Mouse (Mus musculus) kidney, adult 2 months (tissue): ENCODE data around the gene Tyk2. TPM values are rescaled to one million over a fixed set of nuclear protein-coding genes. Genes with fewer than 3 reads are reported as not detected.

Experiments
- DNase-seq: peaks from one replicate; pipeline ENCODE4 v3.0.0; 2021
- H3K27ac ChIP-seq: fragments of 200-500 bp; 2 replicates; pipeline ENCODE4 v1.5.1; 2012; ENCODE audit warnings: low read depth, low read length, control low read depth, inconsistent platforms; ENCODE audit not compliant: insufficient read depth
- H3K27me3 ChIP-seq: fragments of 200-500 bp; replicated peaks from 2 replicates; pipeline ENCODE4 v1.6.1; 2012; ENCODE audit warnings: mild to moderate bottlenecking, moderate library complexity, low read length, inconsistent platforms; ENCODE audit not compliant: control insufficient read depth, insufficient read depth
- H3K36me3 ChIP-seq: fragments of 200-500 bp; 2 replicates; pipeline ENCODE4 v1.6.1; 2012; ENCODE audit warnings: mild to moderate bottlenecking, moderate library complexity, low read length, inconsistent platforms; ENCODE audit not compliant: control insufficient read depth, insufficient read depth
- H3K4me1 ChIP-seq: fragments of 200-500 bp; 2 replicates; pipeline ENCODE4 v1.6.1; 2011; ENCODE audit warnings: low read length; ENCODE audit not compliant: control insufficient read depth, insufficient read depth
- H3K4me3 ChIP-seq: fragments of 200-500 bp; 2 replicates; pipeline ENCODE4 v1.5.1; 2011; ENCODE audit warnings: mild to moderate bottlenecking, low read depth, low read length, control low read depth; ENCODE audit not compliant: insufficient read depth
- CTCF ChIP-seq: fragments of 200-500 bp; conservative IDR thresholded peaks from 2 replicates; pipeline ENCODE4 v1.5.1; 2011; ENCODE audit warnings: low read depth, mild to moderate bottlenecking, control low read depth, low read length, moderate library complexity, mixed read lengths; ENCODE audit not compliant: insufficient read depth, insufficient read length
- POLR2A ChIP-seq: fragments of 200-500 bp; IDR thresholded peaks from one replicate; pipeline ENCODE4 v1.6.1; 2011; ENCODE audit warnings: low read depth, low read length, control low read depth
- WGBS: fragments of 180-500 bp; shearing (Covaris S2); methylation state at CpG from one replicate; pipeline ENCODE4 v1.1.7; 2018; 5-methylcytosine and 5-hydroxymethylcytosine counted together
- polyA plus RNA-seq: library from polyadenylated mRNA; depleted of rRNA; stranded (reverse); fragments of >200 nt; gene quantifications from 2 replicates; pipeline ENCODE4 v1.2.3, GENCODE M21; 2012

Gene Tyk2
- polyA plus RNA-seq, 1 experiment: 17.0 TPM

GRCm38 (mm10) chr9:21107607-21108237, 23.3 kb downstream of the Tyk2 start:
- H3K4me1 ChIP-seq: no peaks in the 10 kb centered on the region
- TF ChIP-seq POLR2A (no peak), CTCF (no peak)
- DNase-seq: no peak
- WGBS: 69% methylated on average over 23 of the region's 23 CpGs
- no peak overlapping the region for H3K27ac ChIP-seq
- H3K27me3 ChIP-seq: no peaks in the 10 kb centered on the region
- H3K4me3 ChIP-seq: no peak overlapping the region
- H3K36me3 ChIP-seq: no peaks in the 10 kb centered on the region

DNA sequence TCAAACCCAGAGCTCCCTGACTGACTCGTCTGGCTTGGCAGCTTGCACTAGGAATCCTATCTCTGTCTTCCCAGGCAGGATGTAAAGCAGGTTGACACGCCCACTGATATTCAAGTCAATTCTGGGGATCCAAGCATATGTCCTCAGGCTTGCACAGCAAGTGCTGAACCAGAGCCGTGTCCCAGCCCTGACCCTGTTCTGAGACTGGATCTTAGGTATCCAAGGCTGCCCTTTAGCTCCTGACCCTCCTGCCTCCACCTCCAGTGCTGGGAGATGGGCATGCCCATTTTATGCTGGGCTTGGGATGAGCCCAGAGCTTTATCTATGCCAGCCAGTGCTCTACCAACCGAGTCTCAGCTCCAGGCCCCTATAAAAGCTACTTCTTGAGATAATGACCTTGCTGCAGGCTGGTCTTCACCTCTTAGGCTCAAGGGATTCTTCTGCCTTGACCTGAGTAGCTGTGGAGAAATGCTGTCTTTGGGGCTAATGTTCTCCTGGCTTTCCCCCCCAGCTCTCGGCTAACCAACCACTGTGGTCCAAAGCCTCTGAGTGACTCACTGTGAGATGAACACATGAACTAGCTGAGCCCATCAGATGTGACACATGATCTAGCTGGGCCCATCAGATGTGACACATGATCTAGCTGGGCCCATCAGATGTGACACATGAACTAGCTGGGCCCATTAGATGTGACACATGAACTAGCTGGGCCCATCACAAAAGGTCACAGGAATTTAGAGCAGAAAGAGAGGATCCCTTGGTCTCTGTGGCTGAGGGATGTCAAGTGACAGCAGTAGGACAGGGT, 25.1 kb downstream of the Tyk2 start:
- no peak for DNase-seq

DNA sequence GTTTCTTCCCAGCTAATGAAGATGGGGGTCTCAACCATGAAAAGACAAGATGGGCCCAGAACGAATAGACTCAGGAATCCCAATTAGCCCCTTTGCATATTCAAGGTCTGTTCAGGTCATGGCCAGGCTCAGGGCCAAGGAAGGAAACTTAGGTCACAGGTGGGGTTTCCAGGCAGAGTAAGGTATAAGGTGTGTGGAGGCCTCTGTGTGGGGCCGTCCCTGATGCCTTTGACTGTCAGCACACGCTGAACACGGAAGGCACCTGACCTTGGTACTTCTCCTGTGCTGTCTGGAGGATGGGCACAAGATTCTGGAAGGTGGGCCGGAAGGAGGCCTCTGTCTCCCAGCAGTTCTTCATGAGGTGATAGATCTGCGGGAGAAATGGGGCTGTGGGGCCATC, 26.2 kb downstream of the Tyk2 start:
- Histone ChIP-seq H3K4me3 (no peak overlapping the region), H3K27me3 (no peaks in the 10 kb centered on the region), H3K4me1 (no peaks in the 10 kb centered on the region), H3K27ac (no peak overlapping the region), H3K36me3 (no peaks in the 10 kb centered on the region)
- DNase-seq: no peak
- TF ChIP-seq CTCF (no peak), POLR2A (no peak)
- WGBS: 83% methylated on average over 6 of the region's 6 CpGs

More for the DNA sequence above, 25.1 kb downstream of the Tyk2 start:
- no peaks in the 10 kb centered on the region for H3K36me3 ChIP-seq
- TF ChIP-seq POLR2A (no peak), CTCF (no peak)
- no peak overlapping the region for H3K4me3 ChIP-seq
- H3K27me3 ChIP-seq: no peaks in the 10 kb centered on the region
- no peaks in the 10 kb centered on the region for H3K4me1 ChIP-seq
- no peak overlapping the region for H3K27ac ChIP-seq
- WGBS: 77% methylated on average over 5 of the region's 5 CpGs

DNA sequence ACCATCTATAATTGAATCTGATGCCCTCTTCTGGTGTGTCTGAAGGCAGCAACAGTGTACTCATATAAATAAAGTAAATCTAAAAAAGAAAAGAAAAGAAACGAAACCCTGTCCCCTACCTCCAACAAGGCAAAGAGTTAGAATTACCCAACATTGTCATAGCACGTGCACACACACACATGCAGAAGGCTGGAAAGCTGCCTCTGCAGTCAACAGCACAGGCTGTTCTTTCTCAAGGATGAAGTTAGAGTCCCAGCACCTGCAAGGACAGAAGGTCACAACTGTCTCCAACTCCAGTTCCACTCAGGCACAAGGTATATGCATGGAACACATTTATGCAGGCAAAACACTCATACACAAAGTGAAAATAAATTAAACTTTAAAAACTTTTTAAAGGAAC, 29.0 kb downstream of the Tyk2 start:
- H3K4me1 ChIP-seq: no peaks in the 10 kb centered on the region
- TF ChIP-seq CTCF (no peak), POLR2A (no peak)
- H3K27ac ChIP-seq: no peak overlapping the region
- H3K4me3 ChIP-seq: no peak overlapping the region
- H3K36me3 ChIP-seq: no peaks in the 10 kb centered on the region
- peak; percentile 23 for DNase-seq
- no peaks in the 10 kb centered on the region for H3K27me3 ChIP-seq
- WGBS: 95% methylated on average over 2 of the region's 2 CpGs

DNA sequence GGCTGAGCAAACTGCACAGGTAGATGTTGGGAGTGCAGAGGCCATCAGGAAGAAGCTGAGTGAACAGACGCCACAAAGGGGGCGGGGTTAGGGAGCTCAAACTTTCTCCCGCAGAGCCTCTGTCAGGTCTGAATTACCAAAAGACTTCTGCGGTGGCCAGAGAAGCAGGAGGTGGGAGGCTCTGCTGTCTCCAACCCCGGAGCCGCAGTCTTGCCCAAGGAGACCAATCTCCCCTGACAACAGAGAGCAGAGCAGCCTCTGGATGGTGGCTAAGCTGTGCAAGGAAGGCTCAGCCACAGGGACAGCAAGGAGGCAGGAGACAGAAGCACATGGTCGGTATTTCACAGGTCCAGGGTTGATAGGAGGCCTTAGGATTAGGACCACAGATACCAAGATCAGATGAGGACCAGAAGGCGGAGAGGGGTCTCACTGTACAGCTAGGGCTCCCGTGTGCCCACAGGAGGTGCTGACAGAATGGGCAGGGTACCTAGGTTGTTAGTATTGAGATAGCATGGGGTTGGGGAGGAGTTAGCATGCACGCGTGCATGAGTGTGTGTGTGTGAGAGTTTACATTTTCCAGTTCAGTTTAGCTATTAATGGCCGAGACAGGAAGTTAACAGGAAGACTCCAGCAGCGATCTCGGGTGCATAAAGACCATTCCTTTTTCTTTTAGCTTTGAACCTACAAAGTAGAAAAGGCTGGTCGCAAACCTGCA, 30.4 kb downstream of the Tyk2 start:
- TF ChIP-seq POLR2A (no peak), CTCF (no peak)
- Histone ChIP-seq H3K36me3 (no peaks in the 10 kb centered on the region), H3K27me3 (no peaks in the 10 kb centered on the region), H3K27ac (no peak overlapping the region), H3K4me3 (no peak overlapping the region), H3K4me1 (no peaks in the 10 kb centered on the region)
- DNase-seq: no peak
- 54% methylated on average over 15 of the region's 15 CpGs for WGBS

GRCm38 (mm10) chr9:21097793-21098192, 33.2 kb downstream of the Tyk2 start:
- DNase-seq: no peak
- Histone ChIP-seq H3K27me3 (no peaks in the 10 kb centered on the region), H3K27ac (no peak overlapping the region), H3K4me1 (no peaks in the 10 kb centered on the region), H3K36me3 (no peaks in the 10 kb centered on the region), H3K4me3 (no peak overlapping the region)
- TF ChIP-seq POLR2A (no peak), CTCF (no peak)
- 73% methylated on average over 8 of the region's 8 CpGs for WGBS

GRCm38 (mm10) chr9:21095958-21096357, 35.1 kb downstream of the Tyk2 start:
- Histone ChIP-seq H3K4me3 (no peak overlapping the region), H3K36me3 (no peaks in the 10 kb centered on the region), H3K27me3 (no peaks in the 10 kb centered on the region), H3K27ac (no peak overlapping the region), H3K4me1 (no peaks in the 10 kb centered on the region)
- WGBS: 100% methylated on average over 4 of the region's 4 CpGs
- TF ChIP-seq CTCF (no peak), POLR2A (no peak)
- no peak for DNase-seq
